Mouse (Mus musculus) left cerebral cortex, postnatal 4 days (tissue): ENCODE results near the gene Ccdc175. TPM values are rescaled to one million over a fixed set of nuclear protein-coding genes. Genes with fewer than 3 reads are reported as not detected.

Experiments used
- DNase-seq: peaks from one replicate; pipeline ENCODE4 v3.0.0-alpha.2; 2022
- intact Hi-C: fragments of 180-260 bp; cut with DNase I; formaldehyde crosslinking; loops from one replicate; pipeline ENCODE4 v1.15.1; 2025
- total RNA-seq, 2 experiments: library from RNA; stranded (reverse); gene quantifications; 2 replicates each; pipeline ENCODE4 v1.2.3; 2021

Ccdc175 gene
- total RNA-seq, 2 experiments from 2014 or later, result not detected

- no peak for DNase-seq
- intact Hi-C loops, result loop anchor here (5.0 to 10.0 kb wide), 3 partner anchors 113 to 551 kb away; no protein-coding TSS in a partner anchor
Measured at GRCm38 (mm10) chr12:72104027-72104426, 80.8 kb downstream of the Ccdc175 start.

DNA sequence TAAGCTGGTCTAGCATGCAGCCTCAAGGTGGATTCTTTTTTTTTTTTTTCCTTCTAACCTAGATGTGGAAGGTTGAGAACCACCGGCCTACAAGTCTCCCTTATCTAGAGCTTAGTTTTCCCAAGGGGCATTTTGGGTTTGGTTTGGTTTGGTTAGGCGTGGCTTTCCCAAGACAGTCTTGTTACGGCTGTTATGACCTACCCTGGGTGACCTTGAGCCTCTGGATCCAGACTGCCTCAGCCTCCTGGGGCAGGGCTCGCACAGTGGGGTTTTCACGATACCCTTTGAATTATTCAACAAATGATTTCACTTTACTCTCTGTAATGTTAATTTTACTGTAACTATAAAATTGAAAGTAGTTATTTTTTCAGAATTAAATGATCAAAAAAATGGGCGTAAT is 82.1 kb downstream of the Ccdc175 start:
- intact Hi-C loops, result loop anchor here (5.0 to 10.0 kb wide), 3 partner anchors 115 to 552 kb away; no protein-coding TSS in a partner anchor
- no peak for DNase-seq

DNA sequence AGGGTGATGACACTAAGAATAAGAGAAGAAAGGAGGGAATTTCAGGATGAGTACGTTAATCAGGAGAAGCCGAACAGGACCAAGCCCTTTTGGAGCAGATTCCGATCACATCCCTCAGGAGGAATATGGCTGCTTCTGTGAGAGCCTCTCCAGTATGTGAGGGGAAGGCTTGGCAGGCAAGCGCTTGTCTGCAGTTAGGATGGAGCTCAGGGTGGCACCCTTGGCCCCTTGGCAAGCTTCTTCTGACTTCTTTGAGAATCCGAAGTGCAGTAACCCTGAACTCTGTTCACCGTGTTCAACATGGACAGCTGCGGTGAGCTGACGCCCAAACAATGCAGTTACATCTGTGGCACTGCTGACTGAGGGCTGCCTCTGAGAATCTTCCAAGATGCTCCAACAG is 87.9 kb downstream of the Ccdc175 start:
- no peak for DNase-seq
- intact Hi-C loops, result no loop called here

DNA sequence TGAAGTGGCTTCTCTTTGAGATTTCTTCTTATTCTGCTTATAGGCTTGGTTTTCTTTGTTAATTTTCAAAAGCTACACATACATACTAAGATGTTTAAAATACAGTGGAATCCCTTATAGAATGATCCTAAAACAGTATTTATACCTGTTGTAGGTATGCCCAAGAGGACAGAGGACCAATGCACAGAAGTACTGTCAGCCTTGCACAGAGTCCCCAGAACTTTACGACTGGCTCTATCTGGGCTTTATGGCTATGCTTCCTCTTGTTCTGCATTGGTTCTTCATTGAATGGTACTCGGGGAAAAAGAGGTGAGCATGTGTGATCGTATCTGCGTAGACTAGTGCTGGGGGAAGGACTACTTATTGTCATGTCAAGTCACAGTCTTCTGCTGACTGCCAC is 95.0 kb downstream of the Ccdc175 start:
- intact Hi-C loops, result no loop called here

DNA sequence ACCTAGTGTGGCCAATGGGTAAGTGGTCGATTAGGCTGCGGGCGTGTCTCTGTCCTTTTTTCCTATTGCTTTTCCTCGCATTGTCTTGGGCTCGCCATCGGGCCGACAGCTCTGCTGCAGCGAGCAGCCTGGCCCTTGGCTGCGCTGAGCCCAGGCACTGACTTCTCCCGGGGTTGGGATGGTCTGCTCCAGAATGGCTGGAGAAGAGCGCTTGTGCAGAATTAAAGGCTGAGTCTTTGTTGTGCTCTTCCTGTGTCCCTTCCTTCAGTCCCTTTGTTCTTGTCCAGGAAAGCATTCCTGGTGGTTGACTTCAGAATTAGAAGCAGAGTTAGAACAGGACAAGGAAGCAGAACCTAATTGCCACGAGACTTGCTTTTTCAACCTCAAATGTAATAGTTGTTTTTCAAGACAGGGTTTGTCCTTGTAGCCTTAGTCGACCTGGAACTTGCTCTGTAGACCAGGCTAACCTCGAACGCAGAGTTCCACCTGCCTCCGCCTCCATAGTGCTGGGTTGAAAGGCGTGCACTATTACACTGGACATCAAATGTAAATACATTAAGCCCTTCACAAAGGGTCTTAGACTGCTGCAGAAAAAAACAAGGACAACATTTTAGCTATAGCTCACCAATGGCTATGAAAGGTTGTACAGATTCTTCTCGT is 98.5 kb downstream of the Ccdc175 start:
- intact Hi-C loops, result no loop called here

More for the DNA sequence above, 95.0 kb downstream of the Ccdc175 start:
- no peak for DNase-seq

GRCm38 (mm10) chr12:72085329-72086165 is 99.3 kb downstream of the Ccdc175 start, which contains the start of the genes L3hypdh and Jkamp:
TSS of gene L3hypdh (minus strand) at chr12:72085439.
TSS of gene Jkamp (plus strand) at chr12:72085589.
- peak; percentile 100 for DNase-seq
- intact Hi-C loops, result no loop called here

More for the DNA sequence above, 98.5 kb downstream of the Ccdc175 start:
- DNase-seq, result no peak

DNA sequence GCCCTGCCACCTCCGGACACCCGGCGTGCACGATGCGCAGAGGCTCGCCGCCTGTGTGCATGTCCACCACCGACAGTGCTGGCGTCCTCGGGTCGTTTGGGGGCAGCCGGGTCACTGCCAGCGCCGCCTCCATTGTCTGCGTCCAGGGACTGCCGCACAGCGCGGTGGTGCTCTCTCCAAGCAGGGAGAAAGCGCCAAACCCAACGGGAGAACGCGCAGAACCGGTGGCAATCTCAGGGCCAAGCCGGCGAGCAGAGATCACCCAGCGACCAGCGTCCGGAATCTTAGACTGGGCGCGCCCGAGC is 99.9 kb downstream of the Ccdc175 start:
- DNase-seq, result no peak
- intact Hi-C loops, result no loop called here

- intact Hi-C loops, result no loop called here
Measured at GRCm38 (mm10) chr12:72084261-72085023, 100.4 kb downstream of the Ccdc175 start.

DNA sequence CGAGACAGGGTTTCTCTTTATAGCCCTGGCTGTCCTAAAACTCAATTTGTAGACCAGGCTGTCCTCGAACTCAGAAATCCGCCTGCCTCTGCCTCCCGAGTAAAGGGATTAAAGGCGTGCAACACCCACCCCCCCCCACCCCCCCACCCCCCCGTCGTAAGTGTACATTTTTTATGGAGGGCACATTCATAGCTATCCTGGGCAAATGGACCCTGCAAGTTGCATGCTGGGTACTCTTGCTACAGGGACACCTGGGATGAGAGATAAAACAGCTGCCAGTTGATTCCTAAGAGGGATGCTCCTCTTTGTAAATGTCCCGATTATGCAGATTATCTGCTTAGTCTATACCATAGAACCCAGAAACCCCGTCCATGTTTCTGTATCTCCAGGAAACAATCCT is 101.6 kb downstream of the Ccdc175 start:
- intact Hi-C loops, result no loop called here
- no peak for DNase-seq

More at GRCm38 (mm10) chr12:72084261-72085023, 100.4 kb downstream of the Ccdc175 start:
- DNase-seq, result no peak

DNA sequence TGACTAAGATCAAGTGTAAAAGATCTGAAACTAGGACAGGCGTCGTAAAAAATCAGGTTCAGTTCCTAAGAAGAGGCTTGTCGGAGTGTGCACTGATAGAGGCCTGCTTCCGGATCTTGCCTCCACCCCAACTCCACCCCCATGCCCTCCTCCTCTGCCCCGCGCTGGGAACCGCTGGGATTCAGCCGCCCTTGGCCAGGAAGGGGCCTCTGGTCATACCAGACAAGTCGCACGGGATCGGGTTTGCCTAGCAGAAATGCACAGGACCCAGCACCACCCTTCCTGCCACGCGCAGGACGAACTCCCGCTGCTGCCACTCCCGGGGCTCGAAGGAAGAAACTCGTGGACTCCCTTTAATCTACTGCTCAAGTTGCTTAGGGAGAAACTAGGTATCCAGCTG is 102.5 kb downstream of the Ccdc175 start:
- intact Hi-C loops, result no loop called here

GRCm38 (mm10) chr12:72081961-72082360 is 102.9 kb downstream of the Ccdc175 start:
- intact Hi-C loops, result no loop called here
- DNase-seq, result no peak

More for the DNA sequence above, 102.5 kb downstream of the Ccdc175 start:
- peak; percentile 8 for DNase-seq

- no peak for DNase-seq
- intact Hi-C loops, result no loop called here
Measured at GRCm38 (mm10) chr12:72078248-72078647, 106.6 kb downstream of the Ccdc175 start.

DNA sequence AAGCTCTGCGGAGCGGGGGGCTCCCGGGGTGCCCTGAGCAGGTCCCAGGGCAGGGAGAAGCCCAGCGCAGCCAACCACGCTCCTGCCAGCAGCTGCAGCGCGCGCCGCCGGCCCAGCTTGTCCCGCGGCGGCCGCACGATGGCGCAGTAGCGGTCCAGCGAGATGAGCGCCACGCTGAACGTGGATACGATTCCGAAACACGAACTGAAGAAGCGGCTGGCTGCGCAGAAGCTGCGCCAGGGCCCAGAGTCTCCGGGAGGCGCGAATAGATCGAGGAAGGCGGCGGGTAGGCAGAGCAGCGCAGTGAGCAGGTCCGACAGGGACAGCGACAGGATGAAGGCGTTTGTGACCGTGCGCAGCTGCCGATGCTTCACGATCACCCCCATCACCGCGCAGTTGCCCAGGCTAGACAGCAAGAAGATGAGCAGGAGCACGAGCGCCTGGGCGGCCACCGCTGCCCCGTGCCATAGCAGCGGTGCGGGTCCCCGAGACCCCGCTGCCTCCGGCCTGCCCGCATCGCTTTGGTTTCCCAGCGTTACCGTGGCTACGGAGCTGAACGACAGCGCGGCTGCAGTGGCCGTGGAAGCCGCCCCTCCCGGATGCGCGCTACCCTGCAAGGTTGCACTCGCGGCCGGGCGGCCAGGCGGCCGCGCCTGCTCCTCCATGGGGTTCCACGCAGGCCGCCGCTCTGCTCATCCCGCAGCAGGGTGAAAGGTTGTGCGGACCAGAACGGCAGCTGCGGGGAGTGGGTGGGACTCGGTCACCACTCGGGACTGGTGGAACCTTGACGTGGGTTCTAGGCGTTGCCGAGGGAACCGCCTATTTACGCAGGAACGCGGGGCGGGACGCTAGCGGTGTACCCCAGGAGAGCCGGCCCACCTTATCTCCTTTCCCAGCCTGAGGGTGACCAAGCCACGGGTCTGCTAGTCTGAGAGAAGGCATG is 114.2 kb downstream of the Ccdc175 start, which contains the start of gene Gpr135:
Gene Gpr135 (minus strand): TSS at position 799 of the 943 bp plus-strand sequence.
- intact Hi-C loops, result no loop called here

GRCm38 (mm10) chr12:72069626-72070326 is 115.1 kb downstream of the Ccdc175 start:
- intact Hi-C loops, result no loop called here
- no peak for DNase-seq

More for the DNA sequence above, 114.2 kb downstream of the Ccdc175 start, which contains the start of gene Gpr135:
- DNase-seq, result peak; percentile 86

- DNase-seq, result no peak
- intact Hi-C loops, result no loop called here
Measured at GRCm38 (mm10) chr12:72057780-72058179, 127.0 kb downstream of the Ccdc175 start.

- intact Hi-C loops, result no loop called here
- no peak for DNase-seq
Measured at GRCm38 (mm10) chr12:72053851-72054250, 131.0 kb downstream of the Ccdc175 start.

GRCm38 (mm10) chr12:72053303-72053702 is 131.5 kb downstream of the Ccdc175 start:
- intact Hi-C loops, result no loop called here
- no peak for DNase-seq

DNA sequence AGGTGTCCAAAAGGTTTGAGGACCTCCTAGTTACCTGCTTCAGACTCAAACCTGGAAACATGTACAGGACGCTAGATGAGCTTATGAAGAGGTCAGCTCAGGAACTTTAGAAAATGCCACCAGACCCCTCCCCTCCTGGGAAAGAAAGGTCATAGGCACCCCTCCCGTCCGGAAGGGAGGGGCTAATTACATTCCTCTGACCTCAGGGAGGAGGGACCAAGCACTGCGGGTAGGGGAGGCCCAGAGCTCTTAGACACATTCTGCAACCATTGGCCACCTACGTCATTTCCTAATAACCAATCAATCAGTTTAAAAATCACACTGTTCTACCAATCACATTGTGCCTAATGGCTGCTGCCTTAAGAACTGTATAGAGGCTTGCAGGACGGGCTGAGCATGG is 132.3 kb downstream of the Ccdc175 start:
- intact Hi-C loops, result no loop called here
- no peak for DNase-seq
